Mouse (Mus musculus) ovary, postnatal 10 days (tissue): ENCODE data around the gene Hs3st5.
"Not testable (repeated sequence)": the region's sequence is repeated elsewhere in the genome, so short reads cannot be mapped to it uniquely, and the experiment has no call there.

Source experiments
- DNase-seq: peaks from one replicate; pipeline ENCODE4 v3.0.0; 2022; ENCODE audit warnings: low spot score

The Hs3st5 gene

DNA sequence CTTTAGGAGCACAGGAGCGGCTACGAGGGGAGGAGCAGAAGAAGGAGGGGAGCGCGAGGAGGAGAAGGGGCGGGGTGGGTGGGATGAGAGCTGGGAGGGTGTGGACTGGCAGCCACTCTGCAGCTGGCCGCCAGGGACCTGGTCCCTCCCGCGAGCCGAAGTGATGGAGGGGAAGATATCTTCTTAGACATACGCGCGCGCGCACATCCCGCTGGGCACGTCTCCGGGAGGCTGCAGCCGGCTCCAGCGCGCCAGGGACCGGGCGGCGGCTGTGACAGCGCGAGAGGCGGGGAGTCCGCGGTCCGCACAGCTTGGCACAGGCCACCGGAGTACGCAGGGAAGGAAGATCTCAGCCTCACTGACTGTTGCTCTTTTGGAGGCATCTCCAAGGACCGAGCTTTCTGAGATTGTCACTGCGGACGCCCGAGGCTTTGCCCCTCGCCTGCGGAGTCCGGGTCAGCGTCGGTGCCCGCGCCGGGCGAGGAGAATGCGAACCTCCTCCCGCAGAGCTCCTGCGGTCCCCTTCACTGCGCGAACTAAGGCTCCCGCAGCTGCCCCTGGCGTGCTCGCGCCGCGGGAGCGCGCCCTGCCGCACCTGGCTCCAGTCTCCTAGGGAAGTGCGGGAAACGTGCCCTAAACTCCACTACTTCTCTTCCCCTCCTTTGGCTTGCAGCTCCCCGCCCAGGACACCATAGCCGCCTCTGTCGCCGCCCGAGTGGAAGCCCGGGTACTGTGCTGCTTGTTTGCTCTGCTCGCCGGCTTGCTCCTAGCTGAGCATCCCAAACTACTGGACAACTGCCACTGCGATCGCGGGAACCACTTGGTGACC, at the start of gene Hs3st5:
TSS of gene Hs3st5 (plus strand) at position 88 of the 829 bp plus-strand sequence.
- peak; percentile 17 for DNase-seq

- DNase-seq: no peak
These were observed 38.0 kb upstream of the Hs3st5 start for GRCm38 (mm10) chr10:36468664-36469063.

DNA sequence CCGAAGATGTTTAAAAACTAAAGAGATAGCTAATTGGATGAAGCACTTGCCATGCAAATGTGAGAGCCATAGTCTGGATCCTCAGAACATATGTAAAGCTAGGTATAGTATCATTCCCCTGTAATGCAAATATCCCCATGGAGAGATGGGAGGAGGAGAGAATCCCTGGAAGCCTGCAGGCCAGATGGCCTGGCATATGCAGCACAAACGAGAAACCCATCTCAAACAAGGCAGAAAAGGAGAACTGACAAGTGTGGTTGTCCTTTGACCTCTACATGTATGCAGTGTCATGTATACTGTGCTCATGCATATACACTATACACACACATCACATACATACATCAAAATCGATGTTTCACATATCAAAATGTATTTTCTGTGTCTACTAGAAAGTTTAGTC, 35.5 kb upstream of the Hs3st5 start:
- no peak for DNase-seq

GRCm38 (mm10) chr10:36474834-36475233, 31.8 kb upstream of the Hs3st5 start:
- DNase-seq: no peak

DNA sequence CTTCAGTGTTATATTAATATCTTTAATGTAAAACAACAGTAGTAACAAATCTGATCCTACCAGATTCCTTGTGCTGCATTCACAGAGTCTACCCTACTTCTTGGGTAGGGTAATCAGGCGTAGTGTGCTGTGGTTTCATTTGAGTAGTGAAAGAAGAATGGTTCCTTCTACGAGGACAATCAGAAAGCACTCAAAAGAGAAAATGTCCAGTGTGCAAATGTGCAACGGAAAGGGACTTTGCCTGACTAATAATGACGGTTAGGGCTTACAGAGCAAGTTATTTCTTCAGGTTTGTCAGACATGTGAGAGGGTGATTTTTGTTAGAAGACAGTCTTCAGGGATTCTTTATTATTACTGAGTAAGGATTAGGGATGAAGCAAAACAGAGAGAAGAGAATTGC, 29.1 kb upstream of the Hs3st5 start:
- DNase-seq: no peak

GRCm38 (mm10) chr10:36483362-36483761, 23.3 kb upstream of the Hs3st5 start:
- DNase-seq: no peak

- DNase-seq: no peak
These were observed 22.6 kb upstream of the Hs3st5 start for GRCm38 (mm10) chr10:36484011-36484410.

- DNase-seq: no peak
These were observed 21.8 kb upstream of the Hs3st5 start for GRCm38 (mm10) chr10:36484728-36485300.

GRCm38 (mm10) chr10:36493566-36493965, 13.0 kb upstream of the Hs3st5 start:
- no peak for DNase-seq

DNA sequence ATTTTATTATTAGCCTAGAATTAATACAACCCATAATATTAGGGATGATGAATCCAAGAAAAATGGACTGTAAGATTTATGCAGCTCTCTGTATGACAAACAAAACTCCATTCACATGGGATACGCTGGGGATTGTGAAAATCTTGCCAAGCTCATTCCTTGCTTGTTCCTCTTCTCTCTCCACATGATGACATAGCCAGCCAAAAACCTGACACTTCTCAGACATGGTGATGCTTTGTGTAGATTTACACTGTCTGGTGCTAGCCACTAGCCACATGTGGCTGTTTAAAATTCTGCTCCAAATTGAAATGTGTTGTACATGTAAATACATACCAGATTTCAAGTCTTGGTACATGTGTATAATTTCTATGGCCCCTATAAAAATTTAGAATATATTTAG, 6.9 kb upstream of the Hs3st5 start:
- no peak for DNase-seq

- DNase-seq: no peak
These were observed 434 bp upstream of the Hs3st5 start for GRCm38 (mm10) chr10:36506033-36506726.

DNA sequence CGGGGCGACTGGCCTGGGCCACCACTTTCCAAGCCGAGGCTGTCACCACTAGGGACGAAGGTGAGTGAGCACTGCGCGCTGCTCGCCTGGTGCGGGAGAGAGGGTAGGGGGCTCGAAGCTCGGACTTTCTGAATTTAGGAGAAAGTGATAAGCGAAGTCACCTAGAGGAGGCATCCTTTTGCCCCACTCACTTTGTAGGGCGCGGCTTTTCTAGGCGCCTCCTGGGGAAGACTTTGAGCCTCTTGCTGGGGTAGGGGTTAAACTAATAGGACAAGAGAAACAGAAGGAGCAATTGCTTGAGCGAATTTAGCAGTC, 899 bp downstream of the Hs3st5 start:
- DNase-seq: no peak

DNA sequence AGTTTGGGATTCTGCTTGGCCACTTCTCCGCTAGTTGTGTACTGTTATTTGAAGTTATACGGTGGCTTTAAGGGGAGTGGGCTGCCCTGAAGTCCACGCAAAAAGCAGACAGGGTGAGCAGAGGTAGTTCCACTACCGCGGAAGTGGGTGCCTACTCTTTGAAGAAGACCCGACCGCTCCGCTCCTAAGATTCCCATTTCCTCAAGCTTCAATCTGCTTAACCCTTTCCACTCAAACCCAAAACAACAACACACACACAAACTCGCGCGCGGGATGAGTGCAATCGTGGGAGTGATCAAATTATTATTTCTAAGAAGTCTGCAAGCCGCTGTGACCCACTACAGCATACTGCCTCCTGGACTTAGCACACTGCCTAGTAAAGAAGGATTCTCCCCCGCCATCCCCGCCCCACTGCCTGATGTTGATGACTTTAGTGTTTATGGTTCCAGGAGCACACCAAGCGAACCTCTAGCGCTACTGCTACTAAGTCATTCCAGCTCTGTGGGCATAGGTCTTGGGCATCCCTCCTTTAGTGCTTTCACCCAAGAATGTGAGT, 1.5 kb downstream of the Hs3st5 start:
- DNase-seq: no peak

GRCm38 (mm10) chr10:36509477-36509876, 2.9 kb downstream of the Hs3st5 start:
- DNase-seq: no peak

DNA sequence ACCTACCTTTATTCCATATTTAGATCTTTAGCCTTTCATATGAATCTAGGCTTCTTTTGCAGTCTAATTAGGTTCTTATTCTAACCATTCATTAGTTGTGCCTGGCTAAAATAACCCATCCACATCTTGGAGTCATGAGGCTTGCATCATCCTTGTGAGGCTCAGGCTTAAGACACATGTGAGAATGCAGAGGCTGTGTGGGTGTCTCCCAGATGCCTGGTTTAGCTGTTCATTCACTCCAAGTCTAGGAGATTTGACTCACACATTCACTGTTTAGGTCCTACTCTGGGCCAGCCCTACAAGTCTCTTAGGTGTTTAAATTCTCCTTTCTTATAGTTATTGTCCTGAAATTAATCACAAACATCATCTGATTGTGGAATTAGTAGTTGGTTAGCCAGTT, 17.3 kb downstream of the Hs3st5 start:
- no peak for DNase-seq

GRCm38 (mm10) chr10:36533633-36534335, 27.2 kb downstream of the Hs3st5 start:
- DNase-seq: no peak

DNA sequence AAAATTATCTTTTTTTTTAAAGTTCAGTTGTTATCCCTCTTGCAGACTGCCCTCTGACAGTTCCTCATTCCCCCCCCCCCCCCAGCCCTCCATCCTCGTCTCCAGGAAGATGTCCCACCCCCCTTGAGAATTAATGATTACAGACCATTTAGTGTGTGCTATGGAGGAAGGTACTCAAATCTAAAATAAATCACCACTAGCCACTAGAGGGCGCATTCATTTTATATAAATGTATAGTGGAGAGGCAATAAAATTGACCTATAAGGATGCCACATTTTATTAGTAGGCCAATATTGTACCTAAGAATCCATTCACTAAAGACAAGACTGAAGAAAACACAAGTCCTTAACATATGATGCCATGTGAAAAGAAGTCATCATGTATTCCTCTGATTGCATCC, 40.0 kb downstream of the Hs3st5 start:
- no peak for DNase-seq

DNA sequence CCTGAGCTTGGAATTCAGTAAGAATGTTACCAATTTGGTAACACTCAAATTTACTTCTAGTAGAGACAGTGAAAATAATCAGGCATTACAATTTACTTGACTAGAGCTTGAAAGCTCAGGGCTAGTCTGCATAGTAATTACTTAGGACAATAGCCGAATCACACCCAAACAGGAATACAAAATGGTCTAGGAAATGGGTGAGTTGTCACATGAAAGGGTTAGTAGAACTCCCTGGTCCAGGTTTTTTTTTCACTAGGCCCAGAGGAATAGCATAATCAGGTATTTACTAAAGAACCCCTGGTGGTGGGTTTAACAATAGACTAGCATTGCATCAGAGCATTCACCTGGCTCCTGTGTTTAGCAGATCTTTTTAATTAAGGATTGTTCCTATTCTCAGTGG, 41.1 kb downstream of the Hs3st5 start:
- DNase-seq: not testable (repeated sequence)

- no peak for DNase-seq
These were observed 47.4 kb downstream of the Hs3st5 start for GRCm38 (mm10) chr10:36554057-36554456.

GRCm38 (mm10) chr10:36554941-36555888, 48.6 kb downstream of the Hs3st5 start:
- DNase-seq: no peak

- DNase-seq: no peak
These were observed 49.5 kb downstream of the Hs3st5 start for GRCm38 (mm10) chr10:36556128-36556527.
